Mouse (Mus musculus) activated CD4-positive, CD25-positive, alpha-beta regulatory T cell, adult 4 months (primary cell): ENCODE measurements around the gene Epb41. TPM values are rescaled to one million over a fixed set of nuclear protein-coding genes. Genes with fewer than 3 reads are reported as not detected.

Experiments used
- ATAC-seq: one replicate; pipeline ENCODE4 v1.8.0; 2017
- polyA plus RNA-seq, 2 experiments: library from polyadenylated mRNA; unstranded; fragments of 100-300 nt; shearing (Covaris generic); gene quantifications; one replicate each; pipeline ENCODE4 v1.2.1; 2017

Epb41 gene
- polyA plus RNA-seq, 2 experiments from 2014 or later, result 26.9 to 27.1 TPM

- ATAC-seq, result no peak
Observed at GRCm38 (mm10) chr4:132043726-132044125, 31.4 kb downstream of the Epb41 start.

- ATAC-seq, result peak; percentile 18
Observed at GRCm38 (mm10) chr4:132041471-132042332, 33.4 kb downstream of the Epb41 start.

GRCm38 (mm10) chr4:132039975-132040645 is 35.0 kb downstream of the Epb41 start:
- peak; percentile 88 for ATAC-seq

GRCm38 (mm10) chr4:132039521-132039920 is 35.6 kb downstream of the Epb41 start:
- ATAC-seq, result no peak

GRCm38 (mm10) chr4:132038809-132039208 is 36.3 kb downstream of the Epb41 start:
- no peak for ATAC-seq

- no peak for ATAC-seq
Observed at GRCm38 (mm10) chr4:132037991-132038390, 37.1 kb downstream of the Epb41 start.

GRCm38 (mm10) chr4:132037137-132037536 is 38.0 kb downstream of the Epb41 start:
- ATAC-seq, result peak; percentile 51

- ATAC-seq, result no peak
Observed at GRCm38 (mm10) chr4:132034242-132034641, 40.9 kb downstream of the Epb41 start.

GRCm38 (mm10) chr4:132033183-132033582 is 41.9 kb downstream of the Epb41 start:
- ATAC-seq, result no peak

GRCm38 (mm10) chr4:132029851-132030741 is 45.0 kb downstream of the Epb41 start:
- ATAC-seq, result no peak

- ATAC-seq, result no peak
Observed at GRCm38 (mm10) chr4:132027806-132028205, 47.3 kb downstream of the Epb41 start.

- no peak for ATAC-seq
Observed at GRCm38 (mm10) chr4:132027167-132027566, 48.0 kb downstream of the Epb41 start.

GRCm38 (mm10) chr4:132025738-132026527 is 49.2 kb downstream of the Epb41 start:
- ATAC-seq, result no peak

- ATAC-seq, result no peak
Observed at GRCm38 (mm10) chr4:132025264-132025663, 49.9 kb downstream of the Epb41 start.

- ATAC-seq, result no peak
Observed at GRCm38 (mm10) chr4:132023816-132024215, 51.3 kb downstream of the Epb41 start.

- no peak for ATAC-seq
Observed at GRCm38 (mm10) chr4:132022639-132023038, 52.5 kb downstream of the Epb41 start.

- ATAC-seq, result no peak
Observed at GRCm38 (mm10) chr4:132021883-132022282, 53.2 kb downstream of the Epb41 start.

- no peak for ATAC-seq
Observed at GRCm38 (mm10) chr4:132018547-132018946, 56.6 kb downstream of the Epb41 start.

- ATAC-seq, result no peak
Observed at GRCm38 (mm10) chr4:132015374-132015773, 59.7 kb downstream of the Epb41 start.

GRCm38 (mm10) chr4:132011619-132012018 is 63.5 kb downstream of the Epb41 start:
- ATAC-seq, result no peak

GRCm38 (mm10) chr4:132010416-132010815 is 64.7 kb downstream of the Epb41 start:
- no peak for ATAC-seq

GRCm38 (mm10) chr4:132008191-132008590 is 66.9 kb downstream of the Epb41 start:
- peak; percentile 88 for ATAC-seq
